1 mouse cellular context compared by ENCODE assay signal in the genomic region with DNA sequence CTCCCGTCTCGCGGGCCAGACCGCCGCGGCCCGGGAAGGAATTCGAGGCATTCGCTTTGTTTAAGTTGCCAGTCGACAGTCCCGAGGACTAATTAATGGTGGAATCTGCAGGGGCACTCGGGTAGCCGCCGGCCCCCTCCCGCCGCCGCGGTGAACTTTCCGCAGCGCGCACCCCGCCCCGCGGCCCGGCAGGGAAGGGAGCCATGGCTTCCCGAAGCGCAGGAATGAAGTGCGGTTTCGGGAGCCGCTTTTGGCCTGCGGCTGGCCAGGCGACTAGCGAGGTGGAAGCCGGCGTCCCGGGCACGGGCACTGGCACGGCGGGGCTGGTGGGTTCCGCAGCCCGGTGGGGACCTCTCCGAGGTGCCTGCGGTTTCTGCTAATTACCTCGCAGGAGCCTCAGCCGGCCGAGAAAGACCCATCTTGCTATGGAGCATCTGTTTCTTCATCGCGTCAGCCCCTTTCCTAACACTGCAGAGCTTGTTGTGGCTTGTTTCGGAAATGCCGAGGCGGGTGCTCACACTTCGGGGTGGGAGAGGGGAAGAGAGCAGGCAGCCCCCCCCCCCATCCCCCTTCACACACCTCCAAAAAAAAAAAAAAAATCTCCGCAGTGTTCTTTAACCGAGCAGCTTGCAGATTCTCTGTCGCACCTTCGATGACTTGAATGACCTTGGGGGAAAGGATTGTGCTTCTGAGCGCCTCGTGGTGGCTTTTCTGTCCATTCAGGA.
TF ChIP-seq lines count a peak whose summit lies in the region.

No protein-coding gene starts in this region.

TF ChIP-seq in C2C12, 6 proteins besides CTCF, POLR2A, EP300 and RAD21:
- no peak for TF ChIP-seq FOSL1 (IDR thresholded peaks at IDR 0.05; ENCODE audit: insufficient read depth, low read length, poor library complexity, severe bottlenecking)
- no peak for TF ChIP-seq CEBPB (IDR thresholded peaks at IDR 0.05; ENCODE audit: low read depth)
- TF ChIP-seq MYOG (IDR thresholded peaks at IDR 0.05; ENCODE audit: control insufficient read depth, extremely low read depth, insufficient read length): no peak
- TF ChIP-seq MAX (IDR thresholded peaks at IDR 0.05): no peak
- TF ChIP-seq USF1 (IDR thresholded peaks at IDR 0.05; ENCODE audit: low read depth): no peak
- no peak for TF ChIP-seq MYOD1 (IDR thresholded peaks at IDR 0.05; ENCODE audit: control insufficient read depth, insufficient read length, low read depth)
